Mouse (Mus musculus): ENCODE data around the gene Ank3.

Ank3 gene

GRCm38 (mm10) chr10:69611314-69611713, 212.7 kb downstream of the Ank3 start:
- in situ Hi-C loops (cut with MboI, MseI): no loop called here

- in situ Hi-C loops (cut with MboI, MseI): no loop called here
These were observed 213.3 kb downstream of the Ank3 start for GRCm38 (mm10) chr10:69611839-69612340.

GRCm38 (mm10) chr10:69616953-69617352, 218.4 kb downstream of the Ank3 start:
- in situ Hi-C loops (cut with MboI, MseI): no loop called here

GRCm38 (mm10) chr10:69617537-69618112, 219.1 kb downstream of the Ank3 start:
- in situ Hi-C loops (cut with MboI, MseI): no loop called here

- in situ Hi-C loops (cut with MboI, MseI): no loop called here
These were observed 222.3 kb downstream of the Ank3 start for GRCm38 (mm10) chr10:69620692-69621382.

- in situ Hi-C loops (cut with MboI, MseI): no loop called here
These were observed 229.2 kb downstream of the Ank3 start for GRCm38 (mm10) chr10:69627767-69628166.

- in situ Hi-C loops (cut with MboI, MseI): no loop called here
These were observed 230.2 kb downstream of the Ank3 start for GRCm38 (mm10) chr10:69628743-69629142.

- in situ Hi-C loops (cut with MboI, MseI): no loop called here
These were observed 232.3 kb downstream of the Ank3 start for GRCm38 (mm10) chr10:69630802-69631388.

GRCm38 (mm10) chr10:69632885-69633284, 234.3 kb downstream of the Ank3 start:
- in situ Hi-C loops (cut with MboI, MseI): no loop called here

- in situ Hi-C loops (cut with MboI, MseI): no loop called here
These were observed 236.3 kb downstream of the Ank3 start for GRCm38 (mm10) chr10:69634891-69635290.

GRCm38 (mm10) chr10:69635910-69636656, 237.5 kb downstream of the Ank3 start:
- in situ Hi-C loops (cut with MboI, MseI): no loop called here

- in situ Hi-C loops (cut with MboI, MseI): no loop called here
These were observed 240.6 kb downstream of the Ank3 start for GRCm38 (mm10) chr10:69639138-69639537.

- in situ Hi-C loops (cut with MboI, MseI): no loop called here
These were observed 242.0 kb downstream of the Ank3 start for GRCm38 (mm10) chr10:69640617-69641016.

- in situ Hi-C loops (cut with MboI, MseI): no loop called here
These were observed 244.9 kb downstream of the Ank3 start for GRCm38 (mm10) chr10:69643481-69643880.

GRCm38 (mm10) chr10:69643986-69644385, 245.4 kb downstream of the Ank3 start:
- in situ Hi-C loops (cut with MboI, MseI): no loop called here

GRCm38 (mm10) chr10:69645311-69645802, 246.8 kb downstream of the Ank3 start:
- in situ Hi-C loops (cut with MboI, MseI): no loop called here

- in situ Hi-C loops (cut with MboI, MseI): no loop called here
These were observed 247.4 kb downstream of the Ank3 start for GRCm38 (mm10) chr10:69645929-69646328.

GRCm38 (mm10) chr10:69650074-69650473, 251.5 kb downstream of the Ank3 start:
- in situ Hi-C loops (cut with MboI, MseI): loop anchor here (10.0 kb wide), 1 partner anchor 195 kb away; no protein-coding TSS in a partner anchor

- in situ Hi-C loops (cut with MboI, MseI): loop anchor here (10.0 kb wide), 1 partner anchor 192 kb away; no protein-coding TSS in a partner anchor
These were observed 254.1 kb downstream of the Ank3 start for GRCm38 (mm10) chr10:69652660-69653059.

GRCm38 (mm10) chr10:69653121-69653677, 254.6 kb downstream of the Ank3 start:
- in situ Hi-C loops (cut with MboI, MseI): loop anchor here (10.0 kb wide), 1 partner anchor 192 kb away; no protein-coding TSS in a partner anchor

GRCm38 (mm10) chr10:69654176-69654575, 255.6 kb downstream of the Ank3 start:
- in situ Hi-C loops (cut with MboI, MseI): loop anchor here (10.0 kb wide), 1 partner anchor 191 kb away; no protein-coding TSS in a partner anchor

Measured in regulatory T cell (primary cell).